ENCODE assay signal across 8 mouse cellular contexts in genomic region chr10:82858032-82858680, GRCm38 (mm10). TPM values are rescaled to one million over a fixed set of nuclear protein-coding genes. Genes with fewer than 3 reads are reported as not detected.
DNase-seq lines count a peak whose midpoint lies in the region; ATAC-seq and TF ChIP-seq lines count a peak whose summit lies in the region.

No protein-coding gene starts in this region.

- intact Hi-C loops in left cerebral cortex, postnatal 4 days (cut with DNase I) = no loop called here

- peak overlapping the region; percentile 68 for H3K4me3 ChIP-seq in heart, postnatal 0 days (ENCODE audit: low read depth, low read length)
- H3K4me3 ChIP-seq in liver, embryonic 16.5 days (ENCODE audit: low read depth, low read length) = peak overlapping the region; percentile 78
- H3K4me3 ChIP-seq in stomach, embryonic 15.5 days (replicated peaks) = peak overlapping the region; percentile 70

- TF ChIP-seq EP300 in heart, postnatal 0 days (IDR thresholded peaks at IDR 0.05; ENCODE audit: low read depth) = no peak

- no peaks in the 10 kb centered on the region for H3K9me3 ChIP-seq in heart, postnatal 0 days (replicated peaks; ENCODE audit: control insufficient read depth, low read length)
- H3K9me3 ChIP-seq in liver, embryonic 16.5 days (replicated peaks; ENCODE audit: control insufficient read depth, low read length) = no peaks in the 10 kb centered on the region
- H3K9me3 ChIP-seq in stomach, embryonic 15.5 days = no peaks in the 10 kb centered on the region

- TF ChIP-seq CTCF in heart, postnatal 0 days (IDR thresholded peaks at IDR 0.05; ENCODE audit: low read depth) = no peak

- no peaks in the 10 kb centered on the region for H3K27me3 ChIP-seq in heart, postnatal 0 days (ENCODE audit: control insufficient read depth, insufficient read depth, low read length)
- no peaks in the 10 kb centered on the region for H3K27me3 ChIP-seq in liver, embryonic 16.5 days (ENCODE audit: control insufficient read depth, insufficient read depth, low read depth, low read length)
- H3K27me3 ChIP-seq in stomach, embryonic 15.5 days (replicated peaks) = no peaks in the 10 kb centered on the region

- peak overlapping the region; percentile 22 for H3K9ac ChIP-seq in heart, postnatal 0 days (replicated peaks; ENCODE audit: low read depth, low read length)
- peak overlapping the region; percentile 84 for H3K9ac ChIP-seq in liver, embryonic 16.5 days (ENCODE audit: low read depth, low read length)
- no peak overlapping the region for H3K9ac ChIP-seq in stomach, embryonic 15.5 days

- DNase-seq in embryo, embryonic 10 days (ENCODE audit: low spot score) = peak; percentile 21
- no peak for DNase-seq in embryo, embryonic 9.5 days (ENCODE audit: extremely low spot score)
- DNase-seq in ZHBTc4 (ENCODE audit: low read depth, low spot score) = peak; percentile 50
- no peak for DNase-seq in heart, postnatal 0 days (ENCODE audit: low spot score)
- DNase-seq in left cerebral cortex, postnatal 4 days = no peak
- DNase-seq in spleen, adult 12 weeks (ENCODE audit: low spot score) = no peak

- H3K36me3 ChIP-seq in heart, postnatal 0 days (replicated peaks; ENCODE audit: control insufficient read depth, insufficient read depth, low read length) = no peaks in the 10 kb centered on the region
- H3K36me3 ChIP-seq in liver, embryonic 16.5 days (ENCODE audit: control insufficient read depth, insufficient read depth) = no peaks in the 10 kb centered on the region
- H3K36me3 ChIP-seq in stomach, embryonic 15.5 days = no peaks in the 10 kb centered on the region

- 57% methylated on average over 10 of the region's 10 CpGs for WGBS in heart, postnatal 0 days
- WGBS in liver, embryonic 16.5 days (ENCODE audit: insufficient replicate concordance) = 50% methylated on average over 10 of the region's 10 CpGs
- 55% methylated on average over 10 of the region's 10 CpGs for WGBS in stomach, embryonic 15.5 days

- peaks cover 16% of the 10 kb centered on the region for H3K4me1 ChIP-seq in heart, postnatal 0 days (ENCODE audit: control insufficient read depth, insufficient read depth)
- H3K4me1 ChIP-seq in liver, embryonic 16.5 days (ENCODE audit: control insufficient read depth, low read depth, low read length) = peaks cover 25% of the 10 kb centered on the region
- peaks cover 4% of the 10 kb centered on the region for H3K4me1 ChIP-seq in stomach, embryonic 15.5 days

- peak overlapping the region; percentile 95 for H3K27ac ChIP-seq in heart, postnatal 0 days (ENCODE audit: low read depth)
- H3K27ac ChIP-seq in liver, embryonic 16.5 days (ENCODE audit: low read length) = peak overlapping the region; percentile 68
- peak overlapping the region; percentile 96 for H3K27ac ChIP-seq in stomach, embryonic 15.5 days

- ATAC-seq in heart, postnatal 0 days (ENCODE audit: insufficient read depth, low read depth) = no peak
- no peak for ATAC-seq in liver, embryonic 16.5 days (ENCODE audit: low read depth)
- ATAC-seq in stomach, embryonic 15.5 days (ENCODE audit: insufficient read depth, low FRiP score, low read depth) = no peak

- peak overlapping the region; percentile 85 for H3K4me2 ChIP-seq in heart, postnatal 0 days (ENCODE audit: low read depth, low read length)
- H3K4me2 ChIP-seq in liver, embryonic 16.5 days (ENCODE audit: low read depth, low read length) = peak overlapping the region; percentile 85
- peak overlapping the region; percentile 81 for H3K4me2 ChIP-seq in stomach, embryonic 15.5 days

RNA-seq across cellular contexts. Expression of gene Eid3, which starts 8.3 kb away (rescaled TPM):
- not detected in 2 replicates for total RNA-seq in heart, postnatal 0 days (2014; rRNA removed; ENCODE audit: low replicate concordance)
- polyA plus RNA-seq in heart, postnatal 0 days (2015; fragmentation: Nextera tagmentation; extraction: Ambion mirVana) = 0.08 and 0.11 TPM in 2 replicates
- 0.13 and 0.18 TPM in 2 replicates for polyA plus RNA-seq in liver, embryonic 16.5 days (2015; fragmentation: Nextera tagmentation; extraction: Ambion mirVana)
- 0.23 and 0.65 TPM in 2 replicates for polyA plus RNA-seq in stomach, embryonic 15.5 days (2015; fragmentation: Nextera tagmentation; extraction: Ambion mirVana)
- 1 to 10 TPM; 3.0 to 4.5 TPM for total RNA-seq in left cerebral cortex, postnatal 4 days (2021)

RNA-seq across cellular contexts. Expression of gene Txnrd1, which starts 24.4 kb away (rescaled TPM):
- total RNA-seq in heart, postnatal 0 days (2014; rRNA removed; ENCODE audit: low replicate concordance) = 35.0 and 53.5 TPM in 2 replicates
- polyA plus RNA-seq in heart, postnatal 0 days (2015; fragmentation: Nextera tagmentation; extraction: Ambion mirVana) = 28.0 and 30.4 TPM in 2 replicates
- polyA plus RNA-seq in liver, embryonic 16.5 days (2015; fragmentation: Nextera tagmentation; extraction: Ambion mirVana) = 44.1 and 46.1 TPM in 2 replicates
- polyA plus RNA-seq in stomach, embryonic 15.5 days (2015; fragmentation: Nextera tagmentation; extraction: Ambion mirVana) = 82.5 and 102 TPM in 2 replicates
- total RNA-seq in left cerebral cortex, postnatal 4 days (2021) = 10 to 100 TPM; 90.2 to 94.2 TPM

Comparison
In these comparisons a context has a peak if more than half of its experiments do, and no peak if none do; other contexts are left out.
1. DNase-seq: peak in embryo, embryonic 10 days (single experiment) and ZHBTc4 (single experiment); none in embryo, embryonic 9.5 days (single experiment), heart, postnatal 0 days (single experiment), left cerebral cortex, postnatal 4 days (single experiment) and spleen, adult 12 weeks (single experiment).
2. Peak in every context shown above with its lines, with median percentiles within 50 percentile points of each other: H3K27ac ChIP-seq, H3K4me2 ChIP-seq and H3K4me3 ChIP-seq.